Mouse (Mus musculus): ENCODE measurements at regions not wholly inside any gene's neighbourhood (a gene's known extent, or its start where the extent isn't known, plus 50 kb on each side); places are given as distances from the start of the nearest gene placed in this dataset.

DNA sequence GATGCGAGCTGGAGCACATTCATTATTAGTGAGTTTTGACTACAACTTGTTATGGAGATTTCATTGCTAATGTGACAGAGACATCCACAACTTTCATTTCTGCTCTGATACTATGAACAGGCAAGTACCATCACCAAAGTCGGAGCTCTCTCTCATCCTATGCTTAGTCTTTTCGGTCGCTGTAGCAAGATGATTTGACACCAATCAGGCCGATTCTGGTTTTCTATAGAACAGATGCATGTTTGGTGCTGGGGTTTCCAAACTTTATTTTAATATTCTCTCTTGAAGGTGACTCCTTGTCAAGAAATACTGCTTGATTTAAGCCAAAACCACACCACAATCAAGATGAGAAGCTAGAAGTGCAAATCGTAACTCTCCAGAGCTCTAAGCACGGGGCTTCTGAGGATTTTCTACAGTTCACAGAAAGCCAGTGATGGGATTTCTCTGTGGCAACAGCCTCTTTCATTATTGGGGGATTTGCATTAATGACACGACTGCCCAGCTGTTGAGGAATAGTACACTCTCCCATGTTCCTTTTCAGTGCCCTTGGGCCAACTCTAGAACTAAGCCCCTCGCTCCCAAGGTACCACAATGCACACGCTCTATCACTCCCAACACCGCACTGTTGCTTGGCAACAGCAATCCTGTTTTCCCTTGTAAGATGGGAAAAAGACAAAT lies 434.5 kb downstream of the Gm16223 start:
- ATAC-seq (ENCODE audit: low FRiP score) = peak; percentile 75; the same call in 1 of the 2 replicates
- no peak overlapping the region for H3K27ac ChIP-seq (replicated peaks)
- no peaks in the 10 kb centered on the region for H3K36me3 ChIP-seq
- H3K27me3 ChIP-seq (replicated peaks) = no peaks in the 10 kb centered on the region
- H3K4me2 ChIP-seq = no peak overlapping the region
- H3K4me1 ChIP-seq = no peaks in the 10 kb centered on the region
- H3K9ac ChIP-seq (replicated peaks) = no peak overlapping the region
- H3K9me3 ChIP-seq (replicated peaks) = no peaks in the 10 kb centered on the region
- 71% methylated on average over 11 of the region's 11 CpGs for WGBS
- no peak overlapping the region for H3K4me3 ChIP-seq (replicated peaks)

DNA sequence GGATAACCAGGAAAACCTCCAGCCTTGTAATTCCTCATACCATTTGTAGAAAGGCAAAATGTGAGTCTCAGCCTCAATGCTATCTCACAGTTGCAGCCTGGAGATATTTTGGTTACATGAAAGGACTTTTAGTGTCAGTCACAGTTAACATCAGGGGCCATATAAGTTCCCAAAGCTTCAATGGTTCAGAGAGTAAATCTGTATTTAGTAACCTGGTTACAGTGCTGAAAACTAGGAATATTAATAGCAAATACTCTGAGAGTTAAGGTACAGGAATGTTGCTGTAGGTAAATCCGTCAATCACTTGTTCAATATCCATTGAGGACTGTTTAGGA lies 435.0 kb downstream of the Gm16223 start:
- Histone ChIP-seq H3K27me3 (replicated peaks) (no peaks in the 10 kb centered on the region), H3K36me3 (no peaks in the 10 kb centered on the region), H3K9me3 (replicated peaks) (no peaks in the 10 kb centered on the region), H3K4me3 (replicated peaks) (no peak overlapping the region), H3K27ac (replicated peaks) (no peak overlapping the region), H3K4me1 (no peaks in the 10 kb centered on the region), H3K4me2 (no peak overlapping the region), H3K9ac (replicated peaks) (no peak overlapping the region)
- WGBS = 96% methylated on average over 1 of the region's 1 CpGs
- ATAC-seq (ENCODE audit: low FRiP score) = no peak

DNA sequence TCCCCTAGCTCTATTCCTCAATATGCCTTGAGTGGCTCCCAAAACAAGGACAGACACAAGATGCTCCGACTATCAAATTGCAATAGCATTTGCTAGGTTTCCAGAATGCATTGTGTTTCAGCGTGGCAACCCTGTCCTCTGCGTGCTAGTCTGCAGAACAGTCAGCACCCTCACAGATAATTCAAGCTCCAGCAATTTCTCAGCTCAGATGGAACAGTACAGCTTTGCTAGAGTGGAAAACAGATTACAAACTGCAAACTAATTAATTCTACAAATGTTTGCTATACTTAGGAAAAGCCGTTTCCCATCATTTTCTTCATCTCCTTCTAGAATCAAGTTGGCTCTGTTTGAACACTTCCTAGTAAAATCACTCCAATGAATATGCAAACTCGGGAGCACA lies 441.4 kb downstream of the Gm16223 start:
- 67% methylated on average over 5 of the region's 5 CpGs for WGBS
- Histone ChIP-seq H3K4me1 (no peaks in the 10 kb centered on the region), H3K27me3 (replicated peaks) (no peaks in the 10 kb centered on the region), H3K4me2 (no peak overlapping the region), H3K27ac (replicated peaks) (no peak overlapping the region), H3K9me3 (replicated peaks) (no peaks in the 10 kb centered on the region), H3K9ac (replicated peaks) (no peak overlapping the region), H3K36me3 (no peaks in the 10 kb centered on the region), H3K4me3 (replicated peaks) (no peak overlapping the region)
- ATAC-seq (ENCODE audit: low FRiP score) = no peak

DNA sequence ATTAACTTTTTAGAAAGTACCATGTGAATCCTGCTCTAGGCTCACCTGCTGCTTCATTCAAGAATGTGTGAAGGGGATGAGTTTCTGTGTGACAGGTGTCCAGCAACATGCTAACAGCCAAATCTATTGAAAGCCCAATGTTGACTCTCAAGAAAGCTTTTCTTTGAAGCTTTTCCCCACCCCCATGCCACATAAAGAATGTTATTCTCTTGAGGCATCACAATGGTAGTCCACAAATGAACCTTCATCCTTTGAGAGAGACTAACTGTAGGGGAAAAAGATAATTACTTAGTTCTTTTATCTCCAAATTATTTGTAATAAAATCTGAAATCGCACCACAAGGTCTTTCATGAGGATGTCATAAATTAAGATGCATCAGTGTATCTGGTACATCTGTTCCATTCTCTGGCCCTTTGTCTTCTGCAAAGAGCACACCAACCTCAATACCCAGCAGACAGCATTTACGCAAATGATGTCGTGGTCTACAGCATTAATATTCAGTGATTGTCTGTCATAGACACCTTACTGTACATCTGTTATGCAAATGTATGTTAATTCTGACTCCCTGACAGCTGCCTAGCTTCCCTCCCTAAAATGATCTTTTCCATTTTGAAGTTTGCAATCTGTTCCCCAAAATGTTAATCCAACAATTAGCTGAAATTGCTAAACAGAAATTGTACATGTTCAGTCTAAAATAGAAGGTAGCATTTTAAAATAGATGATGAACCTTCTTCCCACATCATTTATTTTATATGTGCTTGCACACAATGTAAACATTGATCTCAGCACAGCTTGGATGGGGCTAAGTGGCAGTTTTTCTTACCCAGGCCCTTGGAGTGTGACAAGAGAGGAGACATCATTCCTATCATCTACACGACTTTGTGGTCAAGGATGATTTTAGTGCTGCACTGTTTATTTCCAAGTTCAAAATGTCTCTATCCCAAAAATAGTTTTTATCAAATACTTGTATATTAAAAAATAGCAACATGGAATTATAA lies 455.7 kb downstream of the Gm16223 start:
- Histone ChIP-seq H3K36me3 (no peaks in the 10 kb centered on the region), H3K27me3 (replicated peaks) (no peaks in the 10 kb centered on the region), H3K27ac (replicated peaks) (no peak overlapping the region), H3K4me1 (no peaks in the 10 kb centered on the region), H3K9me3 (replicated peaks) (no peaks in the 10 kb centered on the region), H3K9ac (replicated peaks) (no peak overlapping the region), H3K4me3 (replicated peaks) (no peak overlapping the region), H3K4me2 (no peak overlapping the region)
- 30% methylated on average over 4 of the region's 4 CpGs for WGBS
- ATAC-seq (ENCODE audit: low FRiP score) = no peak

DNA sequence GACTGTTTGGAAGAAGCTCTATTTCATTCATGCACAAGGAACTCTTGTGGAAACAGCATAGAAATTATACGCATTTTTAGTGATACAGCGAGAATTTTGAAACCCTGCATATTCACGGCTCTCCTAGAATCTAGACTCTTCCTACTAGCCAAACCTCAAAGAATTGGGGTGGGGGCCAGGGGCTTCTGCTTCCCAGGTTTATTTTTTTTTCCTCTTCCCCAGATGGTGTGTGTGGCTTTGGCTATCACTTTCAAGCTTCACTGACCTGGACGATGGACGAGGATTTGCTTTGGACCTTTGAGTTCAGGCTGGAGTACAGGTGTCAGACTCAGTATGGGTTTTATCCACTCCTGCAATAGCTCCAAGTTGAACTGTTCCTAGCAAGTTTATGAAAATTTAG lies 457.7 kb downstream of the Gm16223 start:
- Histone ChIP-seq H3K4me1 (no peaks in the 10 kb centered on the region), H3K9me3 (replicated peaks) (no peaks in the 10 kb centered on the region), H3K27ac (replicated peaks) (no peak overlapping the region), H3K4me2 (no peak overlapping the region), H3K27me3 (replicated peaks) (no peaks in the 10 kb centered on the region), H3K9ac (replicated peaks) (no peak overlapping the region), H3K36me3 (no peaks in the 10 kb centered on the region), H3K4me3 (replicated peaks) (no peak overlapping the region)
- 81% methylated on average over 5 of the region's 5 CpGs for WGBS
- no peak for ATAC-seq (ENCODE audit: low FRiP score)

DNA sequence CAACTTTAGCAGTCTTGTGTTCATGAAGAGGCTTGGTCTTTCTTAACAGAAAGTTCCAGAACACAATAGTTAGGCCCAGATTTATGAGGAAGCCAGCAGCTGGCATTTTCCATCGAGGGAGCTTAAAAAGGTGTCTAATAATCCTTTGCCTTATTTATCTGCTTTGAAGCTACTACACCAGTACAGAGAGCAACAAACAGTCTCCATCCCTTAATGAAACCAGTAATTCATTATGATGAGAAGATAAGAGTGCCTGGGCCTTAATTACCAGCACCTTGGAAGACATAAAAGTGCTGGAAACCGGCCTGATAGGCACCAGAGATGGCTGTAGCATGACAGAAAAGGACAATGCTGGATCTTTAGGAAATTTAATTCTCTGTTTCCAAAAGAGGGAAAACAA lies 492.8 kb downstream of the Gm16223 start:
- no peak overlapping the region for H3K4me2 ChIP-seq
- no peaks in the 10 kb centered on the region for H3K4me1 ChIP-seq
- peak; percentile 72; the same call in 1 of the 2 replicates for ATAC-seq (ENCODE audit: low FRiP score)
- no peak overlapping the region for H3K9ac ChIP-seq (replicated peaks)
- no peaks in the 10 kb centered on the region for H3K27me3 ChIP-seq (replicated peaks)
- H3K9me3 ChIP-seq (replicated peaks) = no peaks in the 10 kb centered on the region
- no peak overlapping the region for H3K4me3 ChIP-seq (replicated peaks)
- 39% methylated on average over 2 of the region's 2 CpGs for WGBS
- H3K27ac ChIP-seq (replicated peaks) = no peak overlapping the region
- no peaks in the 10 kb centered on the region for H3K36me3 ChIP-seq

DNA sequence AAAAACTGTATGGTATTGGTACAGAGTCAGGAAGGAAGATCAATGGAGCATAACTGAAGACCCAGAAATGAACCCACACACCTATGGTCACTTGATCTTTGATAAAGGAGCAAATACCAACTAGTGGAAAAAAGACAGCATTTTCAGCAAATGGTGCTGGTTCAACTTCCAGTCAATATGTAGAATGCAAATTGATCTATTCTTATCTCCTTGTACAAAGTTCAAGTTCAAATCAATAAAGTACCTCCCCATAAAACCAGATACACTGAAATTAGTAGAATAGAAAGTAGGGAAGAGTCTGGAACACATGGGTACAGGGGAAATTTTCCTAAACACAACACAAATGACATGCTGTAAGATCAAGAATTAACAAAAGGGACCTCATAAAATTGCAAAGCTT lies 495.6 kb downstream of the Gm16223 start:
- ATAC-seq (ENCODE audit: low FRiP score) = no peak
- no peak overlapping the region for H3K4me2 ChIP-seq

DNA sequence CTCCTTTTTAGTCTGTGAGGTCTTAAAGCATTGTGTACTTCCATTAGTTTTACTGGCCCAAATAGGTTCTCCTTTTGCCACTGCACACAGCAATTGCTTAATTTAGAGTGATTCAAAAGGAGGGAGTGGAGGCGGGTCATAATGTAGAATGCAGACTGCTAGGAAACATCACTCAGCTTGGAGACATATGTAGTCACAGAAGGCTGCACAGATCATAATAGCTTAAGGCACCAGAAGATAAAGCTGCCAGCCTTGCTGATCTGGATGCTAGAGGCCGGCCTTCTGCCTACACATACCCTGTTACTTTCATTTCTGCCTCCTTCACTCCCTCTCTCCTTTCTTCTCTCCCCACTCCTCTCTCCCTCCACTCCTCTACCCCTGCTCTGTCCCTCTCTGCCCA lies 508.2 kb downstream of the Gm16223 start:
- Histone ChIP-seq H3K4me2 (no peak overlapping the region), H3K27ac (replicated peaks) (no peak overlapping the region), H3K9ac (replicated peaks) (no peak overlapping the region), H3K4me3 (replicated peaks) (no peak overlapping the region), H3K27me3 (replicated peaks) (no peaks in the 10 kb centered on the region), H3K36me3 (no peaks in the 10 kb centered on the region), H3K4me1 (no peaks in the 10 kb centered on the region), H3K9me3 (replicated peaks) (no peaks in the 10 kb centered on the region)
- no peak; the same call in 1 of the 2 replicates for ATAC-seq (ENCODE audit: low FRiP score)
- 65% methylated on average over 2 of the region's 2 CpGs for WGBS

More for the DNA sequence above, 495.6 kb downstream of the Gm16223 start:
- Histone ChIP-seq H3K27me3 (replicated peaks) (no peaks in the 10 kb centered on the region), H3K9ac (replicated peaks) (no peak overlapping the region), H3K9me3 (replicated peaks) (no peaks in the 10 kb centered on the region), H3K4me3 (replicated peaks) (no peak overlapping the region), H3K36me3 (no peaks in the 10 kb centered on the region), H3K27ac (replicated peaks) (no peak overlapping the region), H3K4me1 (no peaks in the 10 kb centered on the region)

DNA sequence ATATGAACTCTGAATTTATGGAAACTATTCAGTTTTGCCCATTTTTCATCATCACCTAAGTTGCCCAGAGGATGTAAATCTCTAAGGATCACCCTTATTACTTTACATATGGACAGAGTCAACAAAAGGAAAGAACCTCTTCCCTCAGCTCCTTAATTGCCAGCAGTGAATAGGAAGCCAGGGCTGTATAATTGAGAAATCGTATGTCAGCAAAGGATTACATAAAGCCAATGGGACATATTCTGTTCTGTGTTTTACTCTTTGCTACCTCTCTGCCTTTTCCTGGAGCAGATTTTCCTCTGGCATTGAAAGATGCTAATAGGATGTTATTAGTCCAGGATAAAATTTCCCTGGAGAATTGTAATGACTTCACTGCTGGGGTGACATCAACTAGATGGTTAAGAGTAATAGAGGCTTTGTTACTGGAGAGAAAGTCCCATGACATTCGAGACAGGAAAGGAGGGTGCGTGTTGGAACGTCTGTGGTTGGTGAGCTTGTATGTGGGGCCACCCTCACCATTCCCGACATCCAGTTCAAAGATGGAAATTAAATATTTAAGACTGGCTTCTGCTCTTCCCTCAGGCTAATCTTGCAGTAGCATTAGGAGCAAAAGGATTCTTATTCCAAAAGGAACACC lies 510.6 kb downstream of the Gm16223 start:
- Histone ChIP-seq H3K27ac (replicated peaks) (no peak overlapping the region), H3K4me3 (replicated peaks) (no peak overlapping the region), H3K36me3 (no peaks in the 10 kb centered on the region), H3K4me1 (no peaks in the 10 kb centered on the region), H3K9ac (replicated peaks) (no peak overlapping the region), H3K4me2 (no peak overlapping the region), H3K9me3 (replicated peaks) (no peaks in the 10 kb centered on the region), H3K27me3 (replicated peaks) (no peaks in the 10 kb centered on the region)
- ATAC-seq (ENCODE audit: low FRiP score) = peak; percentile 41; the same call in 1 of the 2 replicates
- 41% methylated on average over 5 of the region's 5 CpGs for WGBS

DNA sequence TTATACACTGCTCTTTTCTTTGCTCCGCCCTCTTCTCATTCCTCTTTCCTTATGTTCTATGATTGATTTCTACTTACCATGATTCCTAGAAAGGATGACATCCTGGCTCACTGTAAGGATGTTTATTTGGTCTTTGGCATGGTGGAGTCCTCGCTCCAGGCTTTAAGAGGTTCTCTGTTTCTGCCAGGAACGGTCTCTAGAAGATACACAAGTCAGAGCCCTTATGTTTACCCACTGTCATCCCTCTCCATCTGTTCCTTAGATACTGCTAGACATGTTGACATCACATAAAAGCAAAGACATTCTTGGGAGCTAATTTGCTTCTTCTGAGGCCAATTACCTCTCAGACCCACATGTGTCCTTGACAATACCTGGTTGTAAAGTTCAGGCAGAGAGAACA lies 552.9 kb downstream of the Gm16223 start:
- H3K27ac ChIP-seq (replicated peaks) = no peak overlapping the region
- ATAC-seq (ENCODE audit: low FRiP score) = no peak
- 85% methylated on average over 3 of the region's 3 CpGs for WGBS
- H3K9me3 ChIP-seq (replicated peaks) = no peaks in the 10 kb centered on the region
- H3K9ac ChIP-seq (replicated peaks) = no peak overlapping the region
- no peaks in the 10 kb centered on the region for H3K4me1 ChIP-seq
- no peak overlapping the region for H3K4me2 ChIP-seq
- no peak overlapping the region for H3K4me3 ChIP-seq (replicated peaks)
- H3K27me3 ChIP-seq (replicated peaks) = no peaks in the 10 kb centered on the region
- no peaks in the 10 kb centered on the region for H3K36me3 ChIP-seq

DNA sequence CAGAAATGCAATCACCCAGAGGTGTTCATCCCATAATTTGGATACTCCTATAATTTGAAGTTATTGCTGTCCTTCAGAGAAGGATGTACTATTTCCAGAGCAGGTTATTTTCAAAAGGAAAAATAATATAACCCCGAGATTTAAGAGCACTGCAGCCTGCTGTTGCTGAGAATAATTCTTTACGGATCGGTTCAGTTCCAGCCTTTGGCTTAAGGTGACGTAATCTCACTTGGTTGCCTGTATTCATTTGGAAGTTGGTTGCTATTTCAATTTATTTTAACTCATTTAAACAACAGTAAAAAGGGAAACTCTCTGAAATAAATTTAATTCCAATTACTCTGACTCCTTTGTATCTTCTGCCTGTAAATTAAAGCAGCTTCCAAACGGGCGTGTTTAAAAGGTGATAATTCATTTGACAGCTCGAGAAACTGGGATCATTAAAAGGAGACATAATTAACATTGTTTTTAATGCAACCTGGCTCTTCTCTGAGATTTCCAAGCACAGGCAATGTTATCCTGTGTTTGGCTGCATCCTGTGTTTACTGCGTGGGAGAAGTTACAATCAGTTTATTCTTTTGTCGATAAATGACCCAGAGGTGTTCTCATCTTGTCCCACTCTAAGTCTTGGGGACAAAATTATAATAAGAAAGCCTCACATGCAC lies 568.5 kb downstream of the Gm16223 start:
- Histone ChIP-seq H3K4me2 (no peak overlapping the region), H3K9me3 (replicated peaks) (no peaks in the 10 kb centered on the region), H3K36me3 (no peaks in the 10 kb centered on the region), H3K4me3 (replicated peaks) (no peak overlapping the region), H3K4me1 (no peaks in the 10 kb centered on the region), H3K9ac (replicated peaks) (no peak overlapping the region), H3K27ac (replicated peaks) (peak overlapping the region; percentile 38; the same call in 1 of the 2 replicates), H3K27me3 (replicated peaks) (no peaks in the 10 kb centered on the region)
- WGBS = 48% methylated on average over 9 of the region's 9 CpGs
- 0 out of 2 replicates have a peak, but pooled peaks have one; percentile 50 for ATAC-seq (ENCODE audit: low FRiP score)
